Mouse (Mus musculus): ENCODE data around the gene Perp.

The Perp gene

DNA sequence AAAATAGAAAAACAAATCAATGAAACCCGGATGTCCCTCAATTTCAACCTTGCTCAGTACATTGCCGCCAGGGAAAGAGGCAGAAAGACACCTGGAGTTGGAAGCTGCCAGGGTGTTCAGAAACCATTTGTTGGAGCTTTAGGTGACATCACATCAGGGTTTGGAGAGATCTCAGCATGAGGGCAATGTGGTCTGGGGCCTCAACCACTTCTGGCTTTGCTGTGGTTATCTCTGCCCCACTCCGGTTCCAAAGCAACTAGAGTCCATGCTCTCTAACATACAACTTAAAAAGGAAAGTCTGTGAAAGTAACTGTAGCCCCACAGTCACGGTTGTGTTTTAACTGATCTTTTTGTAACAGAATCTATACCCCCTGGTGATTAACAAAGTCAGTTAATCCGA lies 19.9 kb downstream of the Perp start:
- no peak for DNase-seq

GRCm38 (mm10) chr10:18870990-18871389 lies 26.2 kb downstream of the Perp start:
- no peak for DNase-seq

GRCm38 (mm10) chr10:18876211-18876610 lies 31.4 kb downstream of the Perp start:
- no peak for DNase-seq

GRCm38 (mm10) chr10:18878111-18878510 lies 33.3 kb downstream of the Perp start:
- DNase-seq = no peak

GRCm38 (mm10) chr10:18879160-18879559 lies 34.3 kb downstream of the Perp start:
- no peak for DNase-seq

DNA sequence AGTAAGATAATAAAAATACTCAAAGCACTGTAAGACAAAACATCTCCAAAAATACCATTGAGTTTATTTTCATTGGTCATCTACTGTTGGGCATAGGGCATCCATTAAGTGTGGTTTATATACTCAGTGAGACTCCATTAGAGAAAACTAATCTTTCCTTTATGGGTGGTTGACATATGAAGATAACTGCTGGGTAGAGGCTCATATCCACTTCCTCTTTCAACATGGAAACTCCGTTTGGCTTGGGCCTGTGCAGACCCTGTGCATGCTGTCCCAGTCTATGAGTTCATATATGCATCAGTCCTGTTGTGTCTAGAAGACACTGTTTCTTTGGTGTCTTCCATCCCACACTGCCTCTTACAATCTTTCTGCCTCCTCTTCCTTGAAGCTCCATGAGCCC lies 34.9 kb downstream of the Perp start:
- DNase-seq = no peak

DNA sequence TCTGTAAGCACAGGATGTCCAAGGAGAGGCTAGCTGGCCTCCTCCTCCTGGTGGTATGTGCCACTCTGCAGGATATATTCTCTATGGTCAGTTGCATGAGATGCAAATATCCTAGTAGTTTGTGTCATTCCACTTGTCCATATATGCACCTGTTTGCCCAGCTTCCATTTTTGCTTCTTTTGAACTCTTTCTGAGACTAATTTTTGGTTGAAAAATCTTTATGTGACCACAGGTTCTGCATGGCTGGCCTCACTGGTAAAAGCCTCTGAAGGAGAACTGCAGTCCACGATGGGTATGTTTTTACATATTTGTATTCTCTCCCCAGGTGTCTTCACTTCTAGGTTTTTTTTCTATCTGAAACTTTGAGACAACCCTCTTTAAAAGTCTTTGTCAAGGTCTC lies 37.4 kb downstream of the Perp start:
- DNase-seq = no peak

DNA sequence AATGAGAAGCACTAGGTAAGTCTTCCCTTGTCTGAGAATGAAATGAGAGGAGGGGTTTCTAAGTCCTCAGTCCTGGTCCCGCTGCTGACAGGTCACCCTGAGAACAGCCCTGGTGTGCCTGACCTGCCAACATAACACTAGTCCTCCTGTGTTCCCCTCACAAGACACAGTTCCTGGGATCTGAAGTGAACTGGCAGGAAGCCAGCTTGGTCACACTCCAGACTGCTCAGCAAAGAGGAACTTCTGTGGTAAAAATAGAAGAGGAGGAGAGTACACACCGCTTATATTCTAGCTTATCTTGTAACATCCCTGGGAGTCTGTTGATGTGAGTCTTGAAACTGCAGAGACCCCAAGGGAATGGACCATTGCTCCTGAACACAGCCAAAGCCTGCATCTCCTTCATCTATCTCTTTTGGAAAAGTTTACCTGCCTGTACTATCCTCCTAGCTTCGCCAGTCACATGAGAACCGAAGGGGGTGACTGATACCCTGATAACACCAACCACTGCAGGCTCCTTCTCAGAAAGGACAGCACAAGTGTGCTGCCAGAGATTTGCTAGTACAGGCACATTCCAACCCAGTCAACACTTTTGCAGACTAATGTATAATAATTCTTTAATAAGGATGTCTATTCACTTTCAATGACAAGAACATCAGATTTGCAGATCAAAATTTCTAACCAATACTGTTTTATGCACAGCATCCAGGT lies 42.3 kb downstream of the Perp start:
- peak; percentile 49 for DNase-seq

DNA sequence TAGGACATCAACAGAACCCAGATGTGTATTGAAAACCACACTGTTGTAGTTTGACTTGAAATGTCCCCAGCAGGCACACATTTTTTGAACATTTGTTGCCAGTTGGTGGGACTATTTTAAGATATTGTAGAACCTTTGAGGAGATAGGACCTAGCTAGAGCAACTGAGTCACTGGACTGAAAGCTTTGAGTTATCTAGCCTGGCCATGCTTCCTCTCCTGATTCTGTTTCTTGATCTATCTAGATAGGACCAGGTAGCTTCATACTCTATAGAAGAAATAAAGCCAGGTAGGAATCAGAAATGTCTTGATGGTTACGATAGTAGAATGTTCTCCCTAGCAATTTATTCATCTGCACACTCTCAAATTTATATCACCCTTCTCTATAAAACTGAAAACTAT lies 43.9 kb downstream of the Perp start:
- DNase-seq = no peak

DNA sequence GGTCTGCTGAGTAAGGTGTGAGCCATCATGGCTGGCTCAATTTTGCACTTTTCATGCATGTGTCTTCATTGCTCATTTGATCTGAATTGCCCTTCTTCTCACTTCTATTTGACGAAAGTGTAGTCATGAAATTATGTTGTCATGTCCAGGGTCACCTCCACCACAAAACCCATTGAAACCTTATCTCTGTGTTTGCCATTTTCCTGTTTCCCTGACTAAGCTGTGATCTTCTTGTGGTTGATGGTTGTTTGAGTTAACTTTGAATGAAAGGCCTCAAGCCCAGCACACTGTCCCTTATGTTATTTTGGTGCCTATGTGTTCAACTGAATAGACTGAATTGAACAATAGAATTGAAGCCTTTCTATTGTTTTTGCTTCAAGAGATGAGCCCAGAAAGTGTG lies 44.4 kb downstream of the Perp start:
- DNase-seq = no peak

GRCm38 (mm10) chr10:18891110-18891509 lies 46.3 kb downstream of the Perp start:
- no peak for DNase-seq

- no peak for DNase-seq
Measured at GRCm38 (mm10) chr10:18892102-18892501, 47.3 kb downstream of the Perp start.

GRCm38 (mm10) chr10:18894259-18895166 lies 49.7 kb downstream of the Perp start:
- DNase-seq = no peak

GRCm38 (mm10) chr10:18904108-18904507 lies 59.3 kb downstream of the Perp start:
- peak; percentile 21 for DNase-seq
